Mouse (Mus musculus) cortical plate, adult 2 months (tissue): ENCODE measurements around the gene Olfr1298. TPM values are rescaled to one million over a fixed set of nuclear protein-coding genes. Genes with fewer than 3 reads are reported as not detected.

Experiments
- H3K27ac ChIP-seq: fragments of 200-500 bp; 2 replicates; pipeline ENCODE4 v1.5.1; 2012; ENCODE audit warnings: low read length, control low read depth, inconsistent platforms; ENCODE audit not compliant: insufficient read depth
- H3K4me1 ChIP-seq: fragments of 200-500 bp; 2 replicates; pipeline ENCODE4 v1.6.1; 2011; ENCODE audit warnings: low read length; ENCODE audit not compliant: control insufficient read depth, insufficient read depth
- H3K4me3 ChIP-seq: fragments of 200-500 bp; 2 replicates; pipeline ENCODE4 v1.5.1; 2011; ENCODE audit warnings: mild to moderate bottlenecking, low read length, control low read depth; ENCODE audit not compliant: insufficient read depth
- CTCF ChIP-seq: fragments of 200-500 bp; IDR thresholded peaks from 2 replicates; pipeline ENCODE4 v1.5.1; 2011; ENCODE audit warnings: mild to moderate bottlenecking, control low read depth, low read length; ENCODE audit not compliant: insufficient read depth; ENCODE audit errors: extremely low read depth
- POLR2A ChIP-seq: fragments of 200-500 bp; IDR thresholded peaks from 2 replicates; pipeline ENCODE4 v1.6.1; 2011; ENCODE audit warnings: mild to moderate bottlenecking, low read length, control low read depth; ENCODE audit not compliant: insufficient read depth; ENCODE audit errors: extremely low read depth
- polyA plus RNA-seq: library from polyadenylated mRNA; depleted of rRNA; stranded (reverse); fragments of >200 nt; gene quantifications from 2 replicates; pipeline ENCODE4 v1.2.3, GENCODE M21; 2012; rRNA removed

Olfr1298 gene
- not detected in 2 replicates for polyA plus RNA-seq

- no peaks in the 10 kb centered on the region for H3K4me1 ChIP-seq
- H3K27ac ChIP-seq = no peak within 1 kb of the TSS
- no peak within 1 kb of the TSS for H3K4me3 ChIP-seq
- no peak for TF ChIP-seq POLR2A
- TF ChIP-seq CTCF = no peak
Measured at GRCm38 (mm10) chr2:111649101-111649500, at the start of gene Olfr1298. Gene Olfr1298, minus strand, starts transcription at chr2:111649201.

DNA sequence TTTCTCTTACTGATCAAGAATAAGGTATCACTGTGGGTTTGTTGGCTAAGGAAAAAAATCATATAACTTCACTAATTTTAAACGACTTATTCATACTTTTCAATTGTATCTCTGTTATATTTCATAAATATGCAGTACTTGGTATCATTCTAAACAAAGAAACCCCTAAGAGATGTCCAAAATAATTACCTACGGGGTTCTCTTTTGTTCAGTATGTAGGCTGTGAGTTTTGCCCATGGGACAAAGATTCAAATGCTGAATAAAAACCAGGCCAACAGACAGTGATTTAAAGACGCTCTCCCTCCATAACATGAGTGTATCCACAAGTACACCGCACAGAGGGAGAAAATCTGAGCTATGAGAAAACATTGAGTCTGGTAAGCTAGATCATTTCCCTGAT is 12.1 kb upstream of the Olfr1298 start, which contains the start of gene Olfr1299:
TSS of gene Olfr1299 (plus strand) at position 301 of the 400 bp plus-strand sequence.
- H3K4me3 ChIP-seq = no peak within 1 kb of the TSS
- TF ChIP-seq POLR2A (no peak), CTCF (no peak)

DNA sequence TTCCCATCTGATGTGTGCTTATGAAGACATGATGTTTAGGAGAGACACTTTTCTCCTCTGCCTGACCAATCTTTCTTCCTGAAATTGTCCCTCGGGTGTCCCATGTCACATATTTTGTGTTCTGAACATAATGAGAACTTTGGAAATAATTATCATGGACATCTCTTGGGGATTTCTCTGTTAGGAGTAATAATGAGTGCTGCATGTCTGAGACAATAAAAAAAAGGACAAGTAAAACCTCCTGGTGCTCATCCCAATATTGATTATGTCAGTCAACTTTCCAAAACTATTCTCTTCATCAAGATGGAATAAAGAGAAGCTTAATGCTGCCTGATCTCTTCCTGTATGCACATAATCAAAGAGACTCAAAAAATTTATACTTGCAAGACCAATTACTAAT is 22.6 kb downstream of the Olfr1298 start, which contains the start of gene Olfr1297:
TSS of gene Olfr1297 (minus strand) at position 101 of the 400 bp plus-strand sequence.
- Histone ChIP-seq H3K27ac (no peak within 1 kb of the TSS), H3K4me3 (no peak within 1 kb of the TSS), H3K4me1 (no peaks in the 10 kb centered on the region)
- TF ChIP-seq CTCF (no peak), POLR2A (no peak)

More for the DNA sequence above, 12.1 kb upstream of the Olfr1298 start, which contains the start of gene Olfr1299:
- no peaks in the 10 kb centered on the region for H3K4me1 ChIP-seq
- no peak within 1 kb of the TSS for H3K27ac ChIP-seq

Other genes with a start within 250 kb of the Olfr1298 start
- not detected in 2 replicates for gene Olfr1286, start 226.1 kb downstream of the Olfr1298 start, polyA plus RNA-seq
- gene Olfr1287, start 200.1 kb downstream of the Olfr1298 start, polyA plus RNA-seq = not detected in 2 replicates
- gene Olfr1288, start 175.1 kb downstream of the Olfr1298 start, polyA plus RNA-seq = not detected in 2 replicates
- not detected in 2 replicates for gene Olfr1289, start 168.4 kb downstream of the Olfr1298 start, polyA plus RNA-seq
- not detected in 2 replicates for gene Olfr1290, start 155.4 kb downstream of the Olfr1298 start, polyA plus RNA-seq
- gene Olfr1291-ps1, start 152.0 kb downstream of the Olfr1298 start, polyA plus RNA-seq = not detected in 2 replicates
- not detected in 2 replicates for gene Olfr1293-ps, start 124.0 kb downstream of the Olfr1298 start, polyA plus RNA-seq
- not detected in 2 replicates for gene Olfr1294, start 108.9 kb downstream of the Olfr1298 start, polyA plus RNA-seq
- not detected in 2 replicates for gene Olfr1295, start 79.5 kb downstream of the Olfr1298 start, polyA plus RNA-seq
- gene Olfr1297, start 22.7 kb downstream of the Olfr1298 start, polyA plus RNA-seq = not detected in 2 replicates
- not detected in 2 replicates for gene Olfr1299, start 12.2 kb upstream of the Olfr1298 start, polyA plus RNA-seq
- gene Olfr1301, start 101.8 kb upstream of the Olfr1298 start, polyA plus RNA-seq = not detected in 2 replicates
- gene Olfr1302, start 128.2 kb upstream of the Olfr1298 start, polyA plus RNA-seq = not detected in 2 replicates
- gene Olfr1303, start 171.1 kb upstream of the Olfr1298 start, polyA plus RNA-seq = not detected in 2 replicates
- gene Olfr1305, start 227.9 kb upstream of the Olfr1298 start, polyA plus RNA-seq = not detected in 2 replicates